Mouse (Mus musculus) testis, adult 10 weeks (tissue): ENCODE data around the gene Fn1. TPM values are rescaled to one million over a fixed set of nuclear protein-coding genes. Genes with fewer than 3 reads are reported as not detected.

Experiments used
- polyA plus RNA-seq: library from polyadenylated mRNA; stranded (reverse); fragments of 350-450 nt; fragmentation: Illumina TruSeq; extraction: RNeasy Lipid Tissue Mini Kit (QIAGEN cat#74804); gene quantifications from one replicate; pipeline ENCODE4 v1.2.3, GENCODE M21; 2014; ENCODE audit warnings: low read depth, low replicate concordance

Gene Fn1
- polyA plus RNA-seq, result 4.5 TPM

DNA sequence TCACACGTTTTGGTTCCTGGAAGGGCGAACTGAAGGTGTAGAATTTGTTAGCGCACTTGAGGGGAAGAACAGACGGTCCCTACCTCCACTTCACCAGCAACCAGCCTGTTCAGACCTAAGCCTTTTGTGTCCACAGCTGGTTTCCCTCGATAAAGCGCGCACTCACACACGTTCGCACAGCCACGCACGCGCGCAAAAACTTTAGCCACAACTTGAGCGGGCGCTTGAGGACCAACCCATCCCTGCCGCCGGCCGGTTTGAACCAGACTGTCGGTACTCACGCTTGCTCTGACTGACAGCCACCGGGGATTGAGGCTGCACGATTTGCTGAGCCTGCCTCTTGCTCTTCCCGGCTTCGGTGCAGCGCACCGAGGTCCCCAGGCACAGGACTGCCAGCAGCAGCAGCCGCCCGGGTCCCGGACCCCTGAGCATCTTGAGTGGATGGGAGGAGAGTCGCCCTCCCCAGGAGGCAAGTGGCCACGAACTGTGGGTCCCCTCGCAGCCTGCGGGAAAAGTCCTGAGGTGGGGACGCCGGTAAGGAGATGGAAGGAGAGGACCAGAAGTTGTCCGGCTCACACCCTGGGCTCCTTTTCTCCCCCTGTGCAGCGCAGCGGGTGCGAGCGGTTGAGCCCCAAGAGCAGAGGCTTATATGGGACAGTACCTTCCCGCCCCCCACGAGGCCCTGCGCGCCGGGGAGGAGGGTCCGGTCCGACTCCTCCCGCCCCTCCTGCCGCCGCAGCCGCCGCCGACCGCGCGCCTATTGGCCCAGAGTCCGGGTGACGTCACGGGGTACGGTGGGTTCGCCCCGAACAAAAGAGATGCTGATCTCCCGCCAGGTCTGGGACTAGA, at the start of gene Fn1:
Gene Fn1 (minus strand): TSS at position 650 of the 849 bp plus-strand sequence.

DNA sequence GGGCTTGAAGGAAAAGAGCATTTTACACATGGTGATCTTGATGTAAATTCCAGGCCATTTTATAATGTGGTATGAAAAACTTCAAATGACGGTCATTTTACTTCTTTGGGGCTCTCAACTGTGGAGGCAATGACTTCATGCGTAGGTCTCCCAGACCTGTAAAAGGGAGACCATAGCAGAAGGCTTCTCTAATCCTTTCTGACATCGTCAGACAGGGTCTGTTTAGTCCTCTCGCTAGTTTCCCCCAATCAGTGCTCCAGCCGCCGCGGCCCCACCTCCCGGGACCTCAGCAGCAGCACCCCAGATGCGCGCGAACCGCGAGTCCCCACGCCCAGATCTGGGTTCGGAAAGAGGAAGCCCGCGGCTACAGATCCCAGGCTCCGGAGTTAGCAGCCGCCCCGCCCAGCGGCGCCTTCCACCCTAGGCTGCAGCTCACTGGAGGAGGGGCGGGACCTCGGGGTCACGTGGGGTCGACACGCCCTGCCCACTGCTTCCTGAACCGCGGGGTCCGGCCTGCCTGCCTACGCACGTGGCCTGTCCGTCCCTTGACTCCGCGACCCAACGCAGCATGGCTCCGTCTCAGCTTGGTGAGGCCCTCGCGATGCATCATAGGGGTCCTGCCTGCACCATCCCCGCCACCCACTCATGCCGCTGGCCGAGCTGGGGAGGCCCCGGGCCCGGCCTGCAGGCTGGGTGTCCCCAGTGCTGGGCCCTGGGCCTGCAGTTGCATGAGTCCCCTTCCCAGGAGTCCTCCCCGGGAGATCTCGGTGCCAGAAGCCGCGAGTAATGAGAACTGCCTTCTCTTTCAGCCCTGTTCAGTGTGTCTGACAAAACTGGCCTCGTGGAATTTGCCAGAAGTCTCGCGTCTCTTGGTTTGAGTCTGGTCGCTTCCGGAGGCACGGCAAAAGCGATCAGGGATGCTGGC, 96.0 kb downstream of the Fn1 start, which contains the start of gene Atic:
Gene Atic (plus strand): TSS at position 463 of the 925 bp plus-strand sequence.

Other genes with a start within 250 kb of the Fn1 start
- gene Abca12, start 238.3 kb downstream of the Fn1 start, polyA plus RNA-seq, result 0.87 TPM
- gene Atic, start 96.0 kb downstream of the Fn1 start, polyA plus RNA-seq, result 14.3 TPM